10 mouse cellular contexts compared by ENCODE assay signal in the genomic region with DNA sequence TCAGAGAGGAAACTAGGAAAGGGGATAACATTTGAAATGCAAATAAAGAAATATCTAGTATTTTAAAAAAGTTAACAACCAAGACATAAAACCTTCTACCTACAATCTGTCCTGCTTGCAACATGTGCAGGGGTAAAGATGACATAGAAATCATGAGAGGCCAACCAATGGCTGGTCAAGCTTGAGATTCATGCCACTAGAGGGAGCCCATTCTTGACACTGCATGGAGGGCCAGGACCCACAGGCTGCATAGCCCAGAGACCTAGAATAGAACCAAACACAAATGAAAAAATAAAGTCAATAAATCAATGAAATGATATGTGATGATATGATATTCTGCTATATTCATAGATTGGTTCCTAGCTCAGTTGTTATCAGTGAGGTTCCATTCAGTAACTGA.
DNase-seq lines count a peak whose midpoint lies in the region; ATAC-seq and TF ChIP-seq lines count a peak whose summit lies in the region.
"Had no signal": no experiment of that assay in that cellular context is flagged by ENCODE, and none has a peak within 500 bp of the region (broad histone marks: within the 10 kb centered on the region; RNA-seq: fewer than 3 reads in every experiment).

No protein-coding gene starts in this region.

- peak; percentile 17 for DNase-seq in adrenal gland, adult 2 months
- no peak for DNase-seq in adrenal gland, postnatal 25 days
- DNase-seq in liver, embryonic 14.5 days (ENCODE audit: low read depth in 3 of 3, low spot score in 3 of 3) = no peak
- no peak for DNase-seq in liver, postnatal 0 days
- DNase-seq in cerebellum, postnatal 14 days = peak; percentile 58 to 64
- DNase-seq in T-cell, adult 2 months (ENCODE audit: low spot score) = no peak
- no peak for DNase-seq in heart, postnatal 36 days

- H3K27ac ChIP-seq in liver, embryonic 14.5 days = no peak overlapping the region
- no peak overlapping the region for H3K27ac ChIP-seq in liver, postnatal 0 days (ENCODE audit: low read depth)
- H3K27ac ChIP-seq: embryonic facial prominence, embryonic 13.5 days; macrophage had no signal

- TF ChIP-seq EP300 in liver, embryonic 14.5 days (IDR thresholded peaks at IDR 0.05; ENCODE audit: low read depth) = no peak
- no peak for TF ChIP-seq EP300 in liver, postnatal 0 days (IDR thresholded peaks at IDR 0.05; ENCODE audit: low read depth)

- H3K4me3 ChIP-seq in liver, embryonic 14.5 days (ENCODE audit: insufficient read depth in 1 of 2, low read depth in 2 of 2, low read length in 2 of 2) = no peak overlapping the region
- H3K4me3 ChIP-seq in liver, postnatal 0 days (ENCODE audit: low read depth, low read length) = no peak overlapping the region
- H3K4me3 ChIP-seq: embryonic facial prominence, embryonic 13.5 days had no signal

- no peaks in the 10 kb centered on the region for H3K27me3 ChIP-seq in liver, embryonic 14.5 days (ENCODE audit: control insufficient read depth, insufficient read depth, low read length)
- H3K27me3 ChIP-seq in liver, postnatal 0 days (ENCODE audit: insufficient read depth, low read length) = no peaks in the 10 kb centered on the region
- H3K27me3 ChIP-seq: embryonic facial prominence, embryonic 13.5 days had no signal

- intact Hi-C loops in heart, postnatal 36 days (cut with DNase I) = no loop called here

- TF ChIP-seq CTCF in liver, embryonic 14.5 days (IDR thresholded peaks at IDR 0.05; ENCODE audit: low read depth) = peak; percentile 30
- no peak for TF ChIP-seq CTCF in liver, postnatal 0 days (IDR thresholded peaks at IDR 0.05; ENCODE audit: low read depth)

- no peak overlapping the region for H3K9ac ChIP-seq in liver, embryonic 14.5 days (replicated peaks)
- no peak overlapping the region for H3K9ac ChIP-seq in liver, postnatal 0 days (replicated peaks)
- H3K9ac ChIP-seq: embryonic facial prominence, embryonic 13.5 days had no signal

- H3K4me2 ChIP-seq in liver, embryonic 14.5 days (ENCODE audit: low read depth) = no peak overlapping the region
- H3K4me2 ChIP-seq in liver, postnatal 0 days (ENCODE audit: low read depth, low read length) = no peak overlapping the region
- H3K4me2 ChIP-seq: embryonic facial prominence, embryonic 13.5 days had no signal

- H3K36me3 ChIP-seq in liver, embryonic 14.5 days (replicated peaks; ENCODE audit: control insufficient read depth, insufficient read depth, low read depth) = no peaks in the 10 kb centered on the region
- no peaks in the 10 kb centered on the region for H3K36me3 ChIP-seq in liver, postnatal 0 days (replicated peaks; ENCODE audit: insufficient read depth, low read length)
- H3K36me3 ChIP-seq: embryonic facial prominence, embryonic 13.5 days had no signal

- no peak for ATAC-seq in liver, embryonic 14.5 days (ENCODE audit: insufficient read depth)
- no peak for ATAC-seq in liver, postnatal 0 days
- peak; percentile 57; the same call in 1 of the 2 replicates for ATAC-seq in megakaryocyte progenitor cell, adult 5-6 weeks (replicated peaks; ENCODE audit: poor library complexity)

- no peaks in the 10 kb centered on the region for H3K9me3 ChIP-seq in liver, embryonic 14.5 days (ENCODE audit: control insufficient read depth, low read length)
- H3K9me3 ChIP-seq in liver, postnatal 0 days (ENCODE audit: low read length) = no peaks in the 10 kb centered on the region
- H3K9me3 ChIP-seq: embryonic facial prominence, embryonic 13.5 days had no signal

- H3K4me1 ChIP-seq in liver, embryonic 14.5 days (replicated peaks; ENCODE audit: control insufficient read depth in 2 of 2, insufficient read depth in 2 of 2, low read length in 1 of 2) = no peaks in the 10 kb centered on the region
- H3K4me1 ChIP-seq in liver, postnatal 0 days (ENCODE audit: insufficient read depth) = no peaks in the 10 kb centered on the region
- H3K4me1 ChIP-seq: embryonic facial prominence, embryonic 13.5 days had no signal

Comparison
In these comparisons a context has a peak if more than half of its experiments do, and no peak if none do; other contexts are left out.
1. DNase-seq: peak in adrenal gland, adult 2 months (single experiment) and cerebellum, postnatal 14 days (2 of 2); none in adrenal gland, postnatal 25 days (single experiment), liver, embryonic 14.5 days (0 of 3), liver, postnatal 0 days (single experiment), T-cell, adult 2 months (single experiment) and heart, postnatal 36 days (0 of 2).